Mouse (Mus musculus) urinary bladder, postnatal 14 days (tissue): ENCODE measurements around the gene Ptprcap.
A peak's percentile ranks its signal among the peaks of the same experiment; 100 is the strongest.
"Not testable (repeated sequence)": the region's sequence is repeated elsewhere in the genome, so short reads cannot be mapped to it uniquely, and the experiment has no call there.

ENCODE experiments used
- DNase-seq: peaks from one replicate; pipeline ENCODE4 v3.0.0; 2021; ENCODE audit warnings: low spot score

Ptprcap gene

DNA sequence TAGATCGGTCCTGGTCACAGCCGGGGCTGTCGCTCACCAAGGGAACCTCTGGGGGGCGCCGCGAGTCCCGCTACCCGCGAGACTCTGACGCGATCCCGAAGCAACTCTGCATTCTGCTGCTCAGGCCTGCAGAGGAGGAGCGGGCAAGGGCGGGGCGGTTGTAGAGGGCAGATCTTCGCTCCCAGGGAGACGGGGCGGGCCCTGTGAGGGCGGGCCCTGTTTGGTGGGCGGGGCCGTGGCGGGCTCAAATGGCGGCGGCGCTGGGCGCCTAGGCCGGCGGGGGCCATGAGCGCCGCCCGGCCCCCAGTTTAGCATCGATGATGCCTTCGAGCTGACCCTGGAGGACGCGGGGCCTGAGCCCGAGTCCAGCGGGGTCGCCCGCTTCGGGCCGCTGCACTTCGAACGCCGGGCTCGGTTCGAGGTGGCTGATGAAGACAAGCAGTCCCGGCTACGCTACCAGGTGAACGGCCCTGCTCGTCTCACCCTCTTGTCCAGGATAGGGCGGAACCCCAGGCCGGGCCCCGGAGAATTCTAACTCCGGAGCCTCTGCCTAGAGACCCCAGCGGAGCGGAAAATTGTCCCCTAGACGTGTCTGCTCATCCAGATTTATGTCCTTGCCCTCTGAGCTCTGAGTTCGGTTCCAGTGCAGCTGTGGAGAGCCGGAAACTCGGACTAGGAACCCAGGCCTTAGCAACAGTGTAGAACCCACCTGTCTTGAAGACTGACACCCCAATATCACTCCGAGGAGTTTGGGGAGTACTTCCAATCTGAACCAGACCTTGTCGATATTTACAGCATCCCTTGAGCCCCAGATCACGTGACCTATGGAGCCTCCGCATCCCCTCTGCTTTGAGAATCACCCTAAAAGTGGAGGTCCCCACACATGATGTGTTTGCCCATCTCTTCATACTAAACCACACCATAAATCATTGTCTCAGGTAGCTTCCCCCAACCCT lies 27.4 kb upstream of the Ptprcap start, which contains the start of gene Aip:
Aip (minus strand) TSS at position 118 of the 956 bp plus-strand sequence.
- peak; percentile 99 for DNase-seq

GRCm38 (mm10) chr19:4126759-4127495 lies 26.5 kb upstream of the Ptprcap start:
- peak; percentile 81 for DNase-seq

- DNase-seq = no peak
These were observed 23.9 kb upstream of the Ptprcap start for GRCm38 (mm10) chr19:4129462-4129861.

DNA sequence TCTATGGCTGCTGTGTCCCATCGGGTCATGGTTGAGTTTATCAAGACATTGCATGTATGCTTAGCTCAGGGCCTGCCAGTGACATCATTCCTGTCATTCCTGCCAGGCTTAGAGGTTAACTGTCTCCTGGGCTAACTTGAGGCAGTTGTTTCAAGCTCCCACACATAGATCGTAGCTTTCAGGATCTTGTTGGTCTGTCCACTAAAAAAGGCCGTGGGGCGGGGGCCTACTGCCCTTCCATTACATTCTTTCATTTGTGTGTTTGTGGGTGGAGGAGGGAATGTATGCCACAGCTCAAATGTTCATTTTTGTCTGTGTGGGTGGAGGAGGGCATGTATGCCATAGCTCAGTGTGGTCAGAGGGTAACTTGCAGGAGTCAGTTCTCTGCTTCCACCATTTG lies 23.3 kb upstream of the Ptprcap start:
- no peak for DNase-seq

GRCm38 (mm10) chr19:4131075-4131474 lies 22.3 kb upstream of the Ptprcap start:
- no peak for DNase-seq

DNA sequence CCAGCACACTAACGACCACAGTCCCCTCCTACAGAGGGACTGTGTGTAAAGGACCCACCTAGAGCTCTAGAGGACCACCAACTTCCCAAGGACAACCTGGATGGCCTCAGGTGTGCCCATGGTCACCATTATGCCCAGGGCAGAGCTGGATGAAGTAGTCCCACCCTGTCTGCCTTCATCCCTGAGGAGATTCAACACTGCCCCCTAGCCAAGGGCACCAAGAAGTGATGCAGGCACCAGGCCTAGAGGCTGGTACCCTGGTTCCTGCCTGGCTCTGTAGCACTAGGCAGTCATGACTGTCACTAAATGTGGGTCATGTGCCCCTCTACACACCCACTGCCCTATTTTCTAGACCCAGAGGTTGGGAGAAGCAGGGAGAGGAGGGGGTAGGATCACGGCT lies 21.6 kb upstream of the Ptprcap start:
- DNase-seq = no peak

- no peak for DNase-seq
These were observed 19.1 kb upstream of the Ptprcap start for GRCm38 (mm10) chr19:4134354-4134753.

DNA sequence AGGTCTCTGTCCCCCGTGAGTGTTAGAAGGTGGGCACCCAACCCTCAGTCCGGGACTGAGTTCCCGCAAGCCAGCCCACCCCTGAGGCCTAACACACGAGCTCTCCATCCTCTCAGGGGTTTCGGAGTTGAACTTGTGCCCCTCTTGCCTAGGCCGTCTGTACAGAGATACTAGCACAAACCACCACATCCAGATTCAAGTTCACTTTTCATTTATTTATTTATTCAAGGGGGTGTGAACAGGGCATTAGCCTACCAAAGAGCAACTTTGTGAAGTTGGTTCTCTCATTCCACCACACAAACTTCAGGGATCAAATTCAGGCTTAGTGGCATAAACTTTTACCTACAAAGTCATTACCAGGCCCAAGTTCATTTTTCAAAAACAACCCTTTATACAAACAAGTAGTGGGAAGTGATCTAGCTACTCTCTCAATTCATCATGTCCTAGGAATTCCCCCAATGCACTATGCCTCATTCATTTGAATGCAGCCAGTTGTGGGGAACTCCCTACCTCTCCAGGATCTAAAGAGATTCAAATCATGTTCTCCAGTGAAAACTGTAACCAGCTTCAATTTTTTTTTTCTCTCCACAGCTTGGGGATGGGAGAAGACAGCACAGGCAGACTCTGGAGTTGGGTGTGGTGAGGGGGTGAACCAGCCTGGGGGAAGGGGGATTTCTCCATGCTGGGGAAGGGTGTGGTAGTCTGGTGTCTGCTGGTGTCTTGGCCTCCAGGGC lies 18.0 kb upstream of the Ptprcap start:
- not testable (repeated sequence) for DNase-seq

GRCm38 (mm10) chr19:4135963-4136345 lies 17.4 kb upstream of the Ptprcap start:
- not testable (repeated sequence) for DNase-seq

- DNase-seq = no peak
These were observed 16.9 kb upstream of the Ptprcap start for GRCm38 (mm10) chr19:4136463-4136862.

GRCm38 (mm10) chr19:4137913-4138312 lies 15.5 kb upstream of the Ptprcap start:
- no peak for DNase-seq

- no peak for DNase-seq
These were observed 14.0 kb upstream of the Ptprcap start, which contains the start of gene Gpr152 for GRCm38 (mm10) chr19:4139446-4139845. Gene Gpr152, plus strand, starts transcription at chr19:4139787.

DNA sequence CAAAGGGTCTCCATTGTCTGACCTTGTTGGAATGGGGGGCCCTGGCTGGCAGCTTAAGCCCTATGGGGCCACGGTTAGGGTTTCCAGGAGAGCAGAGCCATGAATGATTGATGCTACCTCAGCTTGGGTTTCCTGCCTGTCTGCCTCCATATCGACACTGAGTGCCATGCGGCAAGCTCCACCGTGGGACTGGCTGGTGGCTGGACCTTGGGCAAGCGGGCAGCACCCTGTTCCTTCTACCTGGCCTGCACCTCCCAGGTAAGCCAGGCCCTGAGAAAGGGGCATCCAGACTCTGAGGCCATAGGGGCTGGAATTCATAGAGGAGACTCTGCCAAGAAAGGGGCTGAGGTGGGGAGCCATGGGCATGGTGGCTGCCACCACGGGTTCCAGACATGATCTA lies 13.3 kb upstream of the Ptprcap start:
- DNase-seq = no peak

- no peak for DNase-seq
These were observed 10.8 kb upstream of the Ptprcap start for GRCm38 (mm10) chr19:4142416-4143173.

DNA sequence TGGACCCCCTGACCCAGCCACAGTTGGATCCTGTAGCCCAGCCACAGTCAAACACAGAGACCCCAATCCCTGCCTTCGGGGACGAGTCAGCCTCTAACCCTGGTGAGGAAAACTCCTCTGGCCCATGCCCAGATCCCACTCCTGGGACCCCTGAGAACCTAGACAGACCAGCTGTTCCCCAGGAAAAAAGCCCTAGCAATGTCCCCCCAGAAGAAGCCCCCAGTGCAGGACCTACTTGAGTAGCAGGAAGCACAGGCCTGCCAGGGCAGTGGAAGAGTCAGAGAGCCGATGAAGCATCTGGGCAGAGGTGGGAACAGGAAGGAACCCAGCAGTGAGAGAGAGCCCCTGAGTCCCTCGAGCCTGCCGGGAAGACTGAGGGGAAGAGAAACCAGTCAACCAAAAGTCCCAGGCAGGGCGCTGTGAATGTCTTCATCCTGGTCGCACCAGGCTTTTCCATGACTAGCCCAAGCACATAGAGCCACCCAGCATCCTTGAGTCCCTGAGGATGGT lies 9.6 kb upstream of the Ptprcap start, which contains the start of gene Cabp4:
Cabp4 (minus strand) TSS at position 275 of the 510 bp plus-strand sequence.
- DNase-seq = no peak

GRCm38 (mm10) chr19:4144550-4145498 lies 8.6 kb upstream of the Ptprcap start:
- no peak for DNase-seq

DNA sequence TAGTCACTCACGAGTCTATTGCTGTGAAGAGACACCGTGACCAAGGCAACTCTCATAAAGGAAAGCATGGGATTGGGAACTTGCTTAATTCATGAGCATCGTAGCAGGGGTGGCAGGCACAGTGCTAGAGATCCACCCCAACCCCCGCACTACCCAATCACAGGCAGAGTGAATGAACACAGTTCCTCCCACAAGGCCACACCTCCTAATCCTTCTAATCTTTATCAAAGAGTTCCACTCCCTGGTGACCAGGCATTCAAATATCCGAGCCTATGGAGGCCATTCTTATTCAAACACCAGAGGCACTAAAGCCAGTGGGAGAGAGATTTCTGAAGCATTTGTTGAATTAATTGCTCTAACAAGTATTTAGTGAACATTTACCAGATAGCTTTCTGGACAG lies 7.5 kb upstream of the Ptprcap start:
- no peak for DNase-seq

DNA sequence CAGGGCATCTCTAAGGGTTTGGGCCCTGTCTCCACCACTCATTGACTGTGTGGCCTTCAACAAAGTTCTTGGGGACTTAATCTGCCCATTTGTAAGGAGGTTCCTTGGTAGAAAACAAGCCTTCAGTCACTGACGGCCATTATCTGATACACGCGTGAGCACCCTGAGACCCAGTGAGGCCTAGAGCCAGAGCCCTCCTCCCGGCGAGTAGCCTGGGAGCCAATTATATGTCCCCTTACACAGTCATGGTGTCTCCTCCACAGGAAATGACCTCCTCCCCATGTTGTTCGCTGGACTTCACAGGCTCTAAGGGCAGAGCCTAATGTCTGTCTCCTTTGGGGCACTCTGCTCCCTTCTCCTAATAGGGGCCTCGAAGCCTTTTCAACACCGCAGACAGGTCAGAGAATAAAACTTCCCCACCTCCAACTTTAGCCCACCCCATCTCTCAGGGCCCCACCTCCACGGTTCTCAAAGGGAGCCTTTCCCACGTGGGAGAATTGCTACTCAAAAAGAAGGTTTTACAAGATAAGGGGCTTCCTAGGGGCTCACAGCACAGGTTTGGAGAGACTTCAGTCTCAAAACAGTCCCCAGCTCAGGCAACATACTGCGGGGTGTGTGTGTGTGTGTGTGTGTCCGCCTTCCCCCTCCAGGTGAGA lies 6.9 kb upstream of the Ptprcap start:
- DNase-seq = no peak

- DNase-seq = no peak
These were observed 6.4 kb upstream of the Ptprcap start for GRCm38 (mm10) chr19:4147022-4147405.
